Mouse (Mus musculus): Measurements from ENCODE around the gene Scgb2b3.

The Scgb2b3 gene

GRCm38 (mm10) chr7:31362022-31362560 lies at the start of gene Scgb2b3:
Gene Scgb2b3, minus strand, starts transcription at chr7:31362072.
- DNase-seq (ENCODE audit: low spot score): no peak

DNA sequence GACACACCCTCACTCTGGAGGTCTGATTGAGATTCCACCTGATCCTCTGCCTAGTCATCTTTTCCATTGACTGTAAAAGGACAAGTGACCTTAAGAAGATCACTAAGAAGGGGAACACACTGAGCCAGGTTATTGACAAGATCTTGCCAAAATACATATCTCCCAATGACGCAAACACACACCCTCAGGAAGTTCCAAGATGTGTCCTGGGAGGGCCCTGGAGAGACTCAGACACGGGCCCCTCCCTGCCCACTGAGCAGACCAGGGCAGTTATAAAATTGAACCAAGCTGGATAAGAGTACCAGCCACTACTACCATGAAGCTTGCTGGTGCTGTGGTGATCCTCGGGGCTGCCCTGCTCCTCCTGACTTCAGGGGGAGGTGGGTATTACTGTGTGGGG lies 13.4 kb upstream of the Scgb2b3 start, which contains the start of gene Scgb1b3:
TSS of gene Scgb1b3 (plus strand) at position 301 of the 400 bp plus-strand sequence.
- no peak for DNase-seq (ENCODE audit: low spot score)
